Mouse (Mus musculus): Measurements from ENCODE around the gene Lypd1.
A peak's percentile ranks its signal among the peaks of the same experiment; 100 is the strongest.

Lypd1 gene

GRCm38 (mm10) chr1:125912601-125913600 is at the start of gene Lypd1:
Gene Lypd1 (minus strand): TSS chr1:125913101.
- DNase-seq (ENCODE audit: low spot score), result no peak

GRCm38 (mm10) chr1:125951026-125951425 is 38.1 kb upstream of the Lypd1 start:
- no peak for DNase-seq (ENCODE audit: low spot score)

- DNase-seq (ENCODE audit: low spot score), result no peak
Observed at GRCm38 (mm10) chr1:125949076-125949475, 36.2 kb upstream of the Lypd1 start.

DNA sequence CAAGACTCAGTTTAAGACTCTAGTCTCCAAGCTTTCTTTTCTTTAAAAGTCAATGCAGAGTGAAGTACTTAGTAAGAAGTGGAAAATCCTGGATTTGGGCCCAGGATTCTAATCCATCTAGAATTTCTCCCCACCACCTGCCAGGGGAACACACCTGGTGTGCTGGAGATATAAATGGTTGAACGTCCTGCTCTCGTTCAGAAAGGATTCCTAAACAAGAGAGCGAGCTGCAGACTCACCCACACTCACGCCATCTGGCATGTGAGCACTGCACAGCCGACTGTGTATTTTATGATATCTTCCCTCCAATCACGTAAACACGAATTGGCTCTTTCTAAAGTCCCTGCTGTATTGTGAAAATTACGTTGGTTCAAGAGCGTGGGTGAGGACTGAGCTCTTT is 32.2 kb upstream of the Lypd1 start:
- no peak for DNase-seq (ENCODE audit: low spot score)

GRCm38 (mm10) chr1:125943305-125943704 is 30.4 kb upstream of the Lypd1 start:
- DNase-seq (ENCODE audit: low spot score), result no peak

- no peak for DNase-seq (ENCODE audit: low spot score)
Observed at GRCm38 (mm10) chr1:125925486-125925885, 12.6 kb upstream of the Lypd1 start.

GRCm38 (mm10) chr1:125923062-125923461 is 10.2 kb upstream of the Lypd1 start:
- no peak for DNase-seq (ENCODE audit: low spot score)

DNA sequence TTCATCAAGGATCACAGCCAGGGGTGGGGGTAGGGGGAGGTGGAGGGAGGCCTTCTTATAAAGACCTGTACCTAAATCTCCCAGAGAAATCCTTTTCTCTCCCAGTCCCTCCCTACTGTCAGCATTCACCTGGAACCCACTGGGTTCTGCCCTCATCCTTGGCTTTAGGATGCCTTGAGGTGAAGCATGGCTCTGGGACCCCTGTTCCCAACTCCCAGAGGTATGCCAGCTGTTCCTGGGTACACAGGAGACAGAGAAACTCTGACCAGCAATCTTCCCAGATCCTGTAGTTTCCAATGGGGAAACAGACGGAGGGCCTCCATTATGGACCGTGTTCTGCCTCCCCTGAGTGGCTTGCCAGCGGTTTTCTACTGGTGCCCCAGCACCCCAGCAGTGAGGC is 7.8 kb upstream of the Lypd1 start:
- DNase-seq (ENCODE audit: low spot score), result no peak

GRCm38 (mm10) chr1:125911901-125912445 is 928 bp downstream of the Lypd1 start:
- peak; percentile 5 for DNase-seq (ENCODE audit: low spot score)

- no peak for DNase-seq (ENCODE audit: low spot score)
Observed at GRCm38 (mm10) chr1:125911337-125911900, 1.5 kb downstream of the Lypd1 start.

- DNase-seq (ENCODE audit: low spot score), result no peak
Observed at GRCm38 (mm10) chr1:125910871-125911265, 2.0 kb downstream of the Lypd1 start.

DNA sequence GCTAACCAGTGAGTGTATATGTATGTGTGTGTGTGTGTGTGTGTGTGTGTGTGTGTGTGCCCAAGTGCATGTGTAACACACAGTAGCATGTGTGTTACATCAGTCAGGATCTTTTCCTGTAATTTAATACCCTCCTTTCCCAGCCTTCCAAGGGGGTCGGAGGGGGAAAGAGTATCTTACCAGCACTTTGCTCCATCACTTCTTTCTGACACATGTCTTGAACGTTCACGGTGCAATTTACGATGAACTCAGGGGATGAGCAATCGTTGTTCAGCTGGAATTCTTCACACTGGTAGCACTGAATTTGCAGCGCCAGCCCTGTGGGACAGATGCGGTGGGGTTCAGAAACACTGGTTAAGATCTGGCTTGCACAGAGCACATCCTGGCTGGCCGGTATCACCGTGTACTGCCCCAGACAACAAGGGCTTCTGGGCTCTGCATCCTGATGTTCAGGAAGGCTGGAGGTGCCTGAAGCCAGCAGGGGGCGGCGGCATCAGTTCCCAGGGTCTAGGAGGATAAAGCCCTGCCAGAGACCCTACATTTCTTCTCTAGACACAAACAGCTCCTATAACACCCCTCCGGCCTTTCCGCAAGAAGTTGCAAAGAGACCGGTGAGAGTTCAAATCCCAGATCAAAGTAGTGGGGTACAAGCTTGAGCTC is 2.6 kb downstream of the Lypd1 start:
- no peak for DNase-seq (ENCODE audit: low spot score)

- no peak for DNase-seq (ENCODE audit: low spot score)
Observed at GRCm38 (mm10) chr1:125893158-125893557, 19.7 kb downstream of the Lypd1 start.

DNA sequence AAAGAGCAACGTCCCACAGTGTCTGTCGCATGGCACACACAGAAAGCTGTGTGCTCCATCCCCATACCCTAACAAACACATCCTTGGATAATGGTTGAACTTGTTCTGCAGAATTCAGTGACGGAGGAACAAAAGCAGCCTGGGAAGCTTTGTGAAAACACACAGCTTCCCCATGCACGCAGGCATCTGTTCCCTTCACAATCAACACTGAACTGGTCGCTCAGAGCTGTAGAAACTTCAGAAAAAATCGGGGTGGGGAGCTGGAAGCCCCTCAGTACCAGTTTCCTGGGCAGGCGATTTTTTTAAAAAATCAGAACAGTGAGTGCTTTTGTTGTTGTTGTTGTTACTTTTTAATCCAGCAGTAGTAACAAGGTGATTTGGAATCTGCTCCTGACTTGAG is 42.8 kb downstream of the Lypd1 start:
- no peak for DNase-seq (ENCODE audit: low spot score)

GRCm38 (mm10) chr1:125858631-125859030 is 54.3 kb downstream of the Lypd1 start:
- DNase-seq (ENCODE audit: low spot score), result no peak

DNA sequence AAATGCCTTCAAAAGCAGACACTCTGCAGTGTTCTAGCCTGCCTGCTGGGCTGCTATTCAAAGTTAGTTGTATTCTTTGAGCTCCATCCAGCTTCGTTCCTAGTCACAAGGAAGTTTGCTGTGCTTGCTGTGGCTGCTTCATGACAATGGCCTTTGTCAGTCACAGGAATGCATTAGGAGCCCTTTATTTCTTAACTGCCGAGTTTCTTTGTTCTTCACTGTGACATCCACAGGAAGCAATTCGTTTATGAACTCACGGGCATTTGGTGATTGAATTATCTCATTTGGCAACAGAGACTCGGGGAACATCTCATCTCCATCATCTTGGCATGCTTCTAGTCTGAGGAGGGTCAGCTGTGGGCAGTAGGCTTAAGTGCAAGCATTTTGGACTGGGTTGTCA is 58.3 kb downstream of the Lypd1 start:
- DNase-seq (ENCODE audit: low spot score), result no peak

GRCm38 (mm10) chr1:125839746-125840392 is 73.0 kb downstream of the Lypd1 start:
- DNase-seq (ENCODE audit: low spot score), result no peak

DNA sequence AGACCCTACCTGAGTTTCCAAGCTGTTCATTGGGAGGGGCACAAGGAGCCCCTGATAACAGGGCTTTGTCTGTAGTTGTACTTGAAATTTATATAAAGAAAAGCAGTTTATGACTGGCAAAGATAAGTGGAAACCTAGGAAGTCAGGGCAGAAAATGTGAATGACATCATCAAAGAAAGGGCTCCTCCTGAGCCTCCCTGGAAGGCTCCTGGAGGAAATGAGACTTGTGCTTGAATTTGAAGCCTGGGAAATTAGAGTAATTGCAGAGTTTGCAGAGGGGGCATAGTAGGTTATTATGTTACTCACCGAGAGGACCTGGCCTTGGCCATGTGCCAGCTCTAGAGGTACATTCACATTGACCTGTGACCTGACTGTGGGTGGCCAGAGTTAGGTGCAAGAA is 75.4 kb downstream of the Lypd1 start:
- DNase-seq (ENCODE audit: low spot score), result no peak

DNA sequence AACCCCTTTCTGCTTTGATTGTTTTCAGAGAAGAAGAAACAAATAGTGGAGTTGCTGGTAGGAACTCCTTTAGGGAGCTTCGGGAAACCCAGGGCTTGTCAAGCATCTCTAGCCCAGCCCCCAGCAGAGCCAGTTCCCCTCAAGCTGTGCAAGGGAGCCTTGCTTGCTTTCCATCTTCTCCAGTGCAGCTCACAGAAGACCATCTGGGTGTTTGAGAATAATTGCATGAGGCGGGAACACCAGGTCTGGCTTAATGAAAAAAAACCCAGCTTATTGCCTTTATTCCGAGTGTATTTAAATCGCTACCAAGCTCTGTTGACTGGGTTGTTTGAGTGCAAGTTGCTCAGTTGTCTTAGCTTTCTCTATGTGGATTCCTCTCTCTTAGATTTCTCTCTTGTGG is 89.3 kb downstream of the Lypd1 start:
- DNase-seq (ENCODE audit: low spot score), result no peak

GRCm38 (mm10) chr1:125821101-125821500 is 91.8 kb downstream of the Lypd1 start:
- no peak for DNase-seq (ENCODE audit: low spot score)

All from ovary, adult 18-20 months (tissue).